Mouse (Mus musculus) G1E (cell line): ENCODE results near the gene Timm50. TPM values are rescaled to one million over a fixed set of nuclear protein-coding genes. Genes with fewer than 3 reads are reported as not detected.

Experiments
- ATAC-seq: 2 replicates; pipeline ENCODE4 v1.8.0; 2016; ENCODE audit warnings: mild to moderate bottlenecking; ENCODE audit not compliant: insufficient number of reproducible peaks, poor library complexity, low FRiP score, severe bottlenecking; ENCODE audit errors: extremely low read depth
- DNase-seq: peaks from one replicate; pipeline ENCODE4 v3.0.0; 2012; ENCODE audit warnings: low spot score
- H3K27me3 ChIP-seq: 2 replicates; pipeline ENCODE4 v1.6.1; 2012; ENCODE audit warnings: mild to moderate bottlenecking, low read length, inconsistent platforms; ENCODE audit not compliant: insufficient read depth
- H3K36me3 ChIP-seq: replicated peaks from 2 replicates; pipeline ENCODE3; 2012; ENCODE audit warnings: mild to moderate bottlenecking, inconsistent platforms
- H3K4me1 ChIP-seq: 2 replicates; pipeline ENCODE4 v1.6.1; 2012; ENCODE audit warnings: low read depth, low read length, inconsistent platforms, mixed read lengths; ENCODE audit not compliant: insufficient read depth
- H3K4me3 ChIP-seq: 2 replicates; pipeline ENCODE4 v1.5.1; 2012; ENCODE audit warnings: low read depth, mild to moderate bottlenecking, inconsistent platforms, low read length, moderate library complexity, mixed read lengths
- H3K9me3 ChIP-seq: replicated peaks from 2 replicates; pipeline ENCODE4 v1.6.1; 2012; ENCODE audit warnings: inconsistent platforms
- CTCF ChIP-seq: IDR thresholded peaks from 2 replicates; pipeline ENCODE4 v1.5.1; 2012; ENCODE audit warnings: low read depth, low read length, inconsistent platforms, mixed read lengths
- GATA1 ChIP-seq: IDR thresholded peaks from 2 replicates; pipeline ENCODE4 v1.6.1; 2012; ENCODE audit warnings: borderline replicate concordance, low read length, inconsistent platforms, mixed read lengths
- GATA2 ChIP-seq: IDR thresholded peaks from 2 replicates; pipeline ENCODE4 v1.6.1; 2012; ENCODE audit warnings: low read depth, low read length, inconsistent platforms, borderline replicate concordance
- POLR2AphosphoS5 ChIP-seq: IDR thresholded peaks from 2 replicates; pipeline ENCODE4 v1.6.1; 2012; ENCODE audit warnings: low read depth, low read length, inconsistent platforms; ENCODE audit not compliant: insufficient replicate concordance
- TAL1 ChIP-seq: conservative IDR thresholded peaks from 2 replicates; pipeline ENCODE4 v1.6.1; 2012; ENCODE audit warnings: low read depth, low read length, inconsistent platforms, mixed read lengths
- polyA plus RNA-seq: library from polyadenylated mRNA; stranded (reverse); fragments of >175 nt; gene quantifications from 2 replicates; pipeline ENCODE4 v1.2.3, GENCODE M21; 2012
- total RNA-seq, 2 experiments: library from RNA; stranded (forward) in 1 of 2; stranded (reverse) in 1 of 2; fragments of 200-1000 nt in 1 of 2; fragments of >200 nt in 1 of 2; fragmentation: Nextera tagmentation in 1 of 2; gene quantifications; 2 replicates each; pipeline ENCODE4 v1.2.3; 2014 to 2017

Gene Timm50
- total and polyA plus RNA-seq, 3 experiments = 58.3 to 184 (median 107) TPM

GRCm38 (mm10) chr7:28301616-28302433 is 10.0 kb downstream of the Timm50 start, which contains the start of gene Dll3:
Dll3 (minus strand) TSS chr7:28302238.
- H3K4me3 ChIP-seq = peak within 1 kb of the TSS; percentile 47; the same call in 1 of the 2 replicates
- H3K36me3 ChIP-seq = peaks cover 38% of the 10 kb centered on the region
- peak; percentile 84 for DNase-seq
- TF ChIP-seq GATA2 (no peak), TAL1 (no peak)
- H3K27me3 ChIP-seq = peaks cover 21% of the 10 kb centered on the region
- ATAC-seq = no peak; the same call in 1 of the 2 replicates
- peaks cover 28% of the 10 kb centered on the region for H3K4me1 ChIP-seq
- H3K9me3 ChIP-seq = no peaks in the 10 kb centered on the region

GRCm38 (mm10) chr7:28298837-28299625 is 12.8 kb downstream of the Timm50 start:
- H3K36me3 ChIP-seq = peaks cover 11% of the 10 kb centered on the region
- DNase-seq = peak; percentile 48
- TF ChIP-seq POLR2AphosphoS5 (no peak), CTCF (0 out of 2 replicates have a peak, but pooled peaks have one; percentile 17)
- peaks cover 40% of the 10 kb centered on the region for H3K27me3 ChIP-seq
- H3K4me1 ChIP-seq = peaks cover 33% of the 10 kb centered on the region
- H3K9me3 ChIP-seq = peaks cover 7% of the 10 kb centered on the region
- no peak for ATAC-seq
- no peak overlapping the region for H3K4me3 ChIP-seq

- peaks cover 58% of the 10 kb centered on the region for H3K27me3 ChIP-seq
- H3K36me3 ChIP-seq = no peaks in the 10 kb centered on the region
- ATAC-seq (no peak), DNase-seq (peak; percentile 55)
- peaks cover 10% of the 10 kb centered on the region for H3K4me1 ChIP-seq
- peak overlapping the region; percentile 63; the same call in 1 of the 2 replicates for H3K4me3 ChIP-seq
- peaks cover 7% of the 10 kb centered on the region for H3K9me3 ChIP-seq
- no peak for TF ChIP-seq GATA1
- TF ChIP-seq TAL1 = no peak
- no peak for TF ChIP-seq POLR2AphosphoS5
- no peak for TF ChIP-seq GATA2
- no peak for TF ChIP-seq CTCF
These were observed 17.4 kb downstream of the Timm50 start for GRCm38 (mm10) chr7:28294481-28294880.

- peaks cover 67% of the 10 kb centered on the region for H3K27me3 ChIP-seq
- no peak for ATAC-seq
These were observed 21.0 kb downstream of the Timm50 start, which contains the start of gene Selenov for GRCm38 (mm10) chr7:28290638-28291590. Selenov (minus strand) TSS chr7:28291186.

GRCm38 (mm10) chr7:28290165-28290564 is 21.7 kb downstream of the Timm50 start:
- Histone ChIP-seq H3K4me3 (no peak overlapping the region), H3K9me3 (peaks cover 14% of the 10 kb centered on the region), H3K27me3 (peaks cover 66% of the 10 kb centered on the region), H3K36me3 (no peaks in the 10 kb centered on the region), H3K4me1 (peaks cover 12% of the 10 kb centered on the region)
- DNase-seq (no peak), ATAC-seq (no peak)
- TF ChIP-seq TAL1 (no peak), GATA2 (no peak), POLR2AphosphoS5 (no peak), GATA1 (no peak), CTCF (no peak)

More at GRCm38 (mm10) chr7:28290638-28291590, 21.0 kb downstream of the Timm50 start, which contains the start of gene Selenov:
- H3K36me3 ChIP-seq = no peaks in the 10 kb centered on the region
- no peak for DNase-seq
- no peak for TF ChIP-seq TAL1
- TF ChIP-seq GATA1 = no peak
- no peak for TF ChIP-seq GATA2
- no peak for TF ChIP-seq POLR2AphosphoS5
- no peak for TF ChIP-seq CTCF
- peaks cover 12% of the 10 kb centered on the region for H3K4me1 ChIP-seq
- H3K4me3 ChIP-seq = no peak within 1 kb of the TSS
- peaks cover 14% of the 10 kb centered on the region for H3K9me3 ChIP-seq

GRCm38 (mm10) chr7:28280630-28281029 is 31.2 kb downstream of the Timm50 start:
- no peak for ATAC-seq

More at GRCm38 (mm10) chr7:28280630-28281029, 31.2 kb downstream of the Timm50 start:
- TF ChIP-seq CTCF (no peak), POLR2AphosphoS5 (no peak), TAL1 (no peak), GATA1 (no peak), GATA2 (no peak)
- DNase-seq = no peak
- Histone ChIP-seq H3K27me3 (peaks cover 8% of the 10 kb centered on the region), H3K4me1 (peaks cover 16% of the 10 kb centered on the region), H3K9me3 (no peaks in the 10 kb centered on the region), H3K36me3 (peaks cover 7% of the 10 kb centered on the region), H3K4me3 (no peak overlapping the region)
